Mouse (Mus musculus) layer of hippocampus, adult 18-20 months (tissue): ENCODE data around the gene Sh2b1. TPM values are rescaled to one million over a fixed set of nuclear protein-coding genes. Genes with fewer than 3 reads are reported as not detected.

Experiments used
- DNase-seq, 2 experiments: peaks; one replicate each; pipeline ENCODE4 v3.0.0; 2022; ENCODE audit warnings: low spot score in 2 of 2
- total RNA-seq, 2 experiments: library from RNA; stranded (reverse); gene quantifications; 2 replicates each; pipeline ENCODE4 v1.2.3; 2021

The Sh2b1 gene
- total RNA-seq, 2 experiments from 2014 or later, result 75.0 to 76.4 TPM

GRCm38 (mm10) chr7:126424161-126424560 is 51.1 kb downstream of the Sh2b1 start:
- no peak for DNase-seq

GRCm38 (mm10) chr7:126421756-126422155 is 53.5 kb downstream of the Sh2b1 start:
- DNase-seq, result no peak

GRCm38 (mm10) chr7:126418496-126418895 is 56.7 kb downstream of the Sh2b1 start:
- DNase-seq, result no peak

DNA sequence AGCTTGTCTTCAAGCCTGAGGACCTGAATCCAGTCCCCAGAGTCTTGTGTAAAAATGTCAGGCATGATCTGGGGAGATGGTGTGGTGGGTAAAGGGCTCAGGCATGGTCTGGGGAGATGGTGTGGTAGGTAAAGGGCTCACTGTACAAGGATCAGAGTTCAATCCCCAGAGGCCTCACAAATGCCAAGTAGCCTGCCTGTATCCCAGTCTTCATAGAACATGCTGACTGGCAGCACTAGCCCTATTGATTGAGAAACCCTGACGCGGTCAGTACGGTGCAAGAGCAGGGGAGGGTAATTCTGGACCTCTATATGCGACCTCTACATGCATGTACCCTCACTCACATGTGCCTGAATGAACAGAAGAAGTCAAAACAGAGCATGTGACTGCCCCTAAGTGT is 57.6 kb downstream of the Sh2b1 start:
- no peak for DNase-seq

DNA sequence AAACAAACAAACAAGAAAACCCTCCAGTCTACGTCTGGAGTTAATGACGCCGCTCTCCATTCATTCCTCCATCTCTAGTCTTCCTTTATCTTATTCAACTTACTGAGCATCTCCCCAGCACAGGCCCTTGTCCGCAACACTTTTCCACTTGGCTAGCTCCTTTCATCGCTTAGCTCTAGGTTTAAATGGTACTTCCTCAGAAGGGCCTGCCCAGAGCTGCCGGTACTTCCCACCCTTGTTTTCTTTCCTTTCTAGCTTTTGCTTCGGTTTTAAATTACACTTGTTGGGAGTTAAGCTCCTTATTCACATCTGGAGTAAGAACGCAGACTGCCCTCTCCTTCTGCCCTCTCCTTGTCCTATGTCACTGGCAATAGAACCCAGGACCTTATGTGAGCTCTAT is 58.2 kb downstream of the Sh2b1 start:
- no peak for DNase-seq

Other genes starting within 250 kb of the Sh2b1 start
- 10 to 100 TPM; 81.0 to 86.8 TPM for gene Sbk1, start 202.8 kb downstream of the Sh2b1 start, total RNA-seq
- 1 to 10 TPM; 1.2 to 1.9 TPM for gene Lat, start 105.9 kb downstream of the Sh2b1 start, total RNA-seq
- gene Spns1, start 98.0 kb downstream of the Sh2b1 start, total RNA-seq, result 10 to 100 TPM; 81.4 to 86.6 TPM
- gene Nfatc2ip, start 78.7 kb downstream of the Sh2b1 start, total RNA-seq, result 1 to 10 TPM; 6.0 to 6.9 TPM
- gene Cd19, start 60.5 kb downstream of the Sh2b1 start, total RNA-seq, result not detected
- gene Rabep2, start 46.7 kb downstream of the Sh2b1 start, total RNA-seq, result 10 to 100 TPM; 14.2 to 15.2 TPM
- 1 to 10 TPM; 1.0 TPM for gene Atp2a1, start 12.3 kb downstream of the Sh2b1 start, total RNA-seq
- gene Tufm, start 11.9 kb upstream of the Sh2b1 start, total RNA-seq, result 10 to 100 TPM; 78.7 to 84.1 TPM
- 100 to 1,000 TPM; 116 to 121 TPM for gene Atxn2l, start 28.0 kb upstream of the Sh2b1 start, total RNA-seq
- 100 to 1,000 TPM; 180 to 184 TPM for gene Eif3c, start 91.0 kb upstream of the Sh2b1 start, total RNA-seq
- gene Apobr, start 109.5 kb upstream of the Sh2b1 start, total RNA-seq, result under 1 TPM; 0.62 to 0.94 TPM
- 10 to 100 TPM; 27.5 to 32.1 TPM for gene Cln3, start 110.4 kb upstream of the Sh2b1 start, total RNA-seq
- gene Il27, start 119.5 kb upstream of the Sh2b1 start, total RNA-seq, result not detected
- 1 to 10 TPM; 6.8 to 8.8 TPM for gene Nupr1, start 155.4 kb upstream of the Sh2b1 start, total RNA-seq
- gene Sgf29, start 173.9 kb upstream of the Sh2b1 start, total RNA-seq, result 10 to 100 TPM; 26.1 to 33.5 TPM
- gene Sult1a1, start 201.0 kb upstream of the Sh2b1 start, total RNA-seq, result 10 to 100 TPM in 1 of 2 experiments, 1 to 10 TPM in 1; 9.5 to 11.6 TPM
- gene Bola2, start 220.0 kb upstream of the Sh2b1 start, total RNA-seq, result 100 to 1,000 TPM; 105 to 106 TPM
- 10 to 100 TPM; 17.3 to 17.4 TPM for gene Slx1b, start 220.4 kb upstream of the Sh2b1 start, total RNA-seq
- gene Coro1a, start 232.4 kb upstream of the Sh2b1 start, total RNA-seq, result 100 to 1,000 TPM; 121 to 122 TPM